Mouse (Mus musculus): ENCODE measurements around the gene Tmem129. TPM values are rescaled to one million over a fixed set of nuclear protein-coding genes. Genes with fewer than 3 reads are reported as not detected.
A peak's percentile ranks its signal among the peaks of the same experiment; 100 is the strongest.

Gene Tmem129
- total RNA-seq, 4 experiments from 2014 or later = 23.1 to 26.2 (median 24.0) TPM

- DNase-seq (ENCODE audit: low spot score in 2 of 2) = no peak
Measured at GRCm38 (mm10) chr5:33651017-33651416, 7.2 kb downstream of the Tmem129 start.

- no peak for DNase-seq (ENCODE audit: low spot score in 2 of 2)
Measured at GRCm38 (mm10) chr5:33640652-33641051, 17.6 kb downstream of the Tmem129 start.

GRCm38 (mm10) chr5:33638826-33639225 is 19.4 kb downstream of the Tmem129 start:
- DNase-seq (ENCODE audit: low spot score in 2 of 2) = no peak

GRCm38 (mm10) chr5:33637606-33638350 is 20.4 kb downstream of the Tmem129 start:
- DNase-seq (ENCODE audit: low spot score in 2 of 2) = no peak

GRCm38 (mm10) chr5:33635361-33635760 is 22.9 kb downstream of the Tmem129 start:
- no peak for DNase-seq (ENCODE audit: low spot score in 2 of 2)

GRCm38 (mm10) chr5:33632526-33632925 is 25.7 kb downstream of the Tmem129 start:
- no peak for DNase-seq (ENCODE audit: low spot score in 2 of 2)

- no peak for DNase-seq (ENCODE audit: low spot score in 2 of 2)
Measured at GRCm38 (mm10) chr5:33630615-33631014, 27.6 kb downstream of the Tmem129 start.

- no peak for DNase-seq (ENCODE audit: low spot score in 2 of 2)
Measured at GRCm38 (mm10) chr5:33630061-33630460, 28.2 kb downstream of the Tmem129 start.

- peak; percentile 99 for DNase-seq (ENCODE audit: low spot score in 2 of 2)
Measured at GRCm38 (mm10) chr5:33629301-33629987, 28.8 kb downstream of the Tmem129 start, which contains the start of the genes Fam53a and Gm9903. TSS of gene Fam53a (minus strand) at chr5:33629635. TSS of gene Gm9903 (plus strand) at chr5:33629925.

GRCm38 (mm10) chr5:33628820-33629300 is 29.4 kb downstream of the Tmem129 start:
- peak; percentile 28 to 47 for DNase-seq (ENCODE audit: low spot score in 2 of 2)

GRCm38 (mm10) chr5:33627968-33628367 is 30.2 kb downstream of the Tmem129 start:
- DNase-seq (ENCODE audit: low spot score in 2 of 2) = no peak

GRCm38 (mm10) chr5:33623766-33624165 is 34.5 kb downstream of the Tmem129 start:
- no peak for DNase-seq (ENCODE audit: low spot score in 2 of 2)

- DNase-seq (ENCODE audit: low spot score in 2 of 2) = no peak
Measured at GRCm38 (mm10) chr5:33622671-33623070, 35.5 kb downstream of the Tmem129 start.

- no peak for DNase-seq (ENCODE audit: low spot score in 2 of 2)
Measured at GRCm38 (mm10) chr5:33614391-33614790, 43.8 kb downstream of the Tmem129 start.

- DNase-seq (ENCODE audit: low spot score in 2 of 2) = no peak
Measured at GRCm38 (mm10) chr5:33611795-33612194, 46.4 kb downstream of the Tmem129 start.

GRCm38 (mm10) chr5:33609226-33609625 is 49.0 kb downstream of the Tmem129 start:
- DNase-seq (ENCODE audit: low spot score in 2 of 2) = no peak

- no peak for DNase-seq (ENCODE audit: low spot score in 2 of 2)
Measured at GRCm38 (mm10) chr5:33607434-33607833, 50.8 kb downstream of the Tmem129 start.

- no peak for DNase-seq (ENCODE audit: low spot score in 2 of 2)
Measured at GRCm38 (mm10) chr5:33606631-33607030, 51.6 kb downstream of the Tmem129 start.

- no peak for DNase-seq (ENCODE audit: low spot score in 2 of 2)
Measured at GRCm38 (mm10) chr5:33605314-33605713, 52.9 kb downstream of the Tmem129 start.

Measured in left cerebral cortex, adult 8-10 months (tissue).